Mouse (Mus musculus) MEL (cell line): Measurements from ENCODE around the gene Psmd11.

ENCODE experiments used
- CHD1 ChIP-seq: IDR thresholded peaks from 2 replicates; pipeline ENCODE4 v1.6.1; 2012; ENCODE audit warnings: low read depth, mild to moderate bottlenecking, inconsistent platforms, low read length, improper control_type of control experiment
- CTCF ChIP-seq, 3 experiments: IDR thresholded peaks in 2 of 3; conservative IDR thresholded peaks in 1 of 3; 2 replicates each; pipeline ENCODE4 v1.5.1; 2011 to 2012; ENCODE audit warnings: low read length in 3 of 3, low read depth in 2 of 3, mild to moderate bottlenecking in 2 of 3, improper control_type of control experiment in 1 of 3, inconsistent platforms in 1 of 3, mixed read lengths in 1 of 3, moderate library complexity in 1 of 3; ENCODE audit not compliant: control insufficient read depth in 1 of 3, insufficient read depth in 1 of 3, poor library complexity in 1 of 3, severe bottlenecking in 1 of 3
- E2F4 ChIP-seq: IDR thresholded peaks from 2 replicates; pipeline ENCODE4 v1.6.1; 2011; ENCODE audit warnings: low read depth, low read length, improper control_type of control experiment, borderline replicate concordance
- HCFC1 ChIP-seq: IDR thresholded peaks from 2 replicates; pipeline ENCODE4 v1.6.1; 2012; ENCODE audit warnings: low read depth, mild to moderate bottlenecking, inconsistent platforms, low read length, improper control_type of control experiment, moderate library complexity
- MAZ ChIP-seq: IDR thresholded peaks from 2 replicates; pipeline ENCODE4 v1.6.1; 2012; ENCODE audit warnings: low read depth, mild to moderate bottlenecking, inconsistent platforms, low read length, improper control_type of control experiment
- POLR2A ChIP-seq, 2 experiments: IDR thresholded peaks; 2 replicates each; pipeline ENCODE4 v1.6.1; 2011 to 2012; ENCODE audit warnings: low read length in 2 of 2, mild to moderate bottlenecking in 2 of 2, control low read depth in 1 of 2, improper control_type of control experiment in 1 of 2, low read depth in 1 of 2, moderate library complexity in 1 of 2; ENCODE audit not compliant: control insufficient read depth in 1 of 2, insufficient read depth in 1 of 2, poor library complexity in 1 of 2
- SMC3 ChIP-seq: IDR thresholded peaks from 2 replicates; pipeline ENCODE4 v1.6.1; 2011; ENCODE audit warnings: low read depth, low read length, improper control_type of control experiment

DNA sequence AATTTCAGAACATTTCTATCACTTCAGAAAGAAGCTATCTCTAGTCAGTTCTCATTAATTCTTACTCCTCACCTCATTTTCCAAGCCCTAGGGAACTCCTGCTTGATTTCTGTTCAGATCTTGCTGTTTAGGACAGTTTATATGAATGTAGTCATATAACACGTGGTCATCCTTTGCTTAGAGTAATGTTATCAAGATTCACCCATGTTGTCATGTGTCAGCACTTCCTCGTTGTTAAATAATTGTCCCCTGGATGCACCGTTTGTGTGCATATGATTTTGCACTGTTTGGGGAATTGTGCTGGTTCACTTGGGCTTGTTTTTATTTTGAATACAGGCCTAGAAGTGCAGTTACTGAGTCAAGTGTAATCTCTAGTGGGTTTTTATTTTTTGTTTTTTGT is 23.8 kb downstream of the Psmd11 start:
- TF ChIP-seq CTCF (IDR thresholded peaks at IDR 0.05 in 2 of 3, conservative IDR thresholded peaks at IDR 0.05 in 1 of 3; ENCODE audit: control insufficient read depth in 1 of 3, insufficient read depth in 1 of 3, low read depth in 2 of 3, low read length in 3 of 3, poor library complexity in 1 of 3, severe bottlenecking in 1 of 3): no peak
- TF ChIP-seq SMC3: no peak
- no peak for TF ChIP-seq MAZ
- TF ChIP-seq POLR2A (IDR thresholded peaks at IDR 0.05; ENCODE audit: control insufficient read depth in 1 of 2, insufficient read depth in 1 of 2, low read depth in 1 of 2, low read length in 2 of 2, poor library complexity in 1 of 2): no peak
- no peak for TF ChIP-seq HCFC1
- TF ChIP-seq E2F4: no peak
- TF ChIP-seq CHD1: no peak
